Comparison of ENCODE assay signal across 30 mouse cellular contexts in genomic region chr10:68044864-68045263, GRCm38 (mm10).
DNase-seq lines count a peak whose midpoint lies in the region; ATAC-seq and TF ChIP-seq lines count a peak whose summit lies in the region.
"Had no signal": no experiment of that assay in that cellular context is flagged by ENCODE, and none has a peak within 500 bp of the region (broad histone marks: within the 10 kb centered on the region; RNA-seq: fewer than 3 reads in every experiment).

No protein-coding gene starts in this region.

- TF ChIP-seq CTCF in ES-Bruce4 (IDR thresholded peaks at IDR 0.05; ENCODE audit: low read depth, low read length): no peak
- no peak for TF ChIP-seq CTCF in hindbrain, postnatal 0 days (IDR thresholded peaks at IDR 0.05; ENCODE audit: low read depth)

- no peak for TF ChIP-seq EP300 in ES-Bruce4 (IDR thresholded peaks at IDR 0.05; ENCODE audit: insufficient read depth, low read depth, low read length)

- H3K27me3 ChIP-seq in hindbrain, embryonic 14.5 days (ENCODE audit: control insufficient read depth, insufficient read depth, low read length): no peaks in the 10 kb centered on the region
- no peaks in the 10 kb centered on the region for H3K27me3 ChIP-seq in hindbrain, embryonic 10.5 days (ENCODE audit: insufficient read depth, poor library complexity, severe bottlenecking)
- H3K27me3 ChIP-seq in ES-Bruce4 (ENCODE audit: control insufficient read depth, insufficient read depth, low read length, poor library complexity, severe bottlenecking): no peaks in the 10 kb centered on the region
- no peaks in the 10 kb centered on the region for H3K27me3 ChIP-seq in hindbrain, postnatal 0 days (ENCODE audit: insufficient read depth, low read length)
- H3K27me3 ChIP-seq: forebrain, embryonic 13.5 days; heart, embryonic 12.5 days; intestine, embryonic 15.5 days; limb, embryonic 13.5 days; lung, embryonic 15.5 days; stomach, embryonic 15.5 days had no signal

- ATAC-seq in hindbrain, embryonic 14.5 days (ENCODE audit: low FRiP score): peak; percentile 55; the same call in 1 of the 2 replicates
- ATAC-seq in hindbrain, postnatal 0 days: peak; percentile 47; the same call in 1 of the 2 replicates
- ATAC-seq: forebrain, embryonic 13.5 days; intestine, embryonic 15.5 days; midbrain, embryonic 16.5 days had no signal

- H3K4me3 ChIP-seq in hindbrain, embryonic 14.5 days (replicated peaks; ENCODE audit: low read length): no peak overlapping the region
- H3K4me3 ChIP-seq in hindbrain, embryonic 10.5 days: no peak overlapping the region
- no peak overlapping the region for H3K4me3 ChIP-seq in ES-Bruce4 (ENCODE audit: low read depth, low read length)
- no peak overlapping the region for H3K4me3 ChIP-seq in hindbrain, postnatal 0 days (ENCODE audit: low read length)
- H3K4me3 ChIP-seq: erythroblast, embryonic 14.5 days; forebrain, embryonic 13.5 days; heart, embryonic 12.5 days; intestine, embryonic 15.5 days; limb, embryonic 13.5 days; lung, embryonic 15.5 days; midbrain, embryonic 10.5 days; myocyte; stomach, embryonic 15.5 days had no signal

- no peak overlapping the region for H3K9ac ChIP-seq in hindbrain, embryonic 14.5 days
- H3K9ac ChIP-seq in ES-Bruce4 (ENCODE audit: low read depth, poor library complexity, severe bottlenecking): no peak overlapping the region
- no peak overlapping the region for H3K9ac ChIP-seq in hindbrain, postnatal 0 days (replicated peaks; ENCODE audit: low read length)
- H3K9ac ChIP-seq: forebrain, embryonic 13.5 days; heart, embryonic 12.5 days; intestine, embryonic 15.5 days; limb, embryonic 13.5 days; lung, embryonic 15.5 days; stomach, embryonic 15.5 days had no signal

- peak; percentile 47 for DNase-seq in hindbrain, embryonic 14.5 days (ENCODE audit: low spot score)
- DNase-seq in hindbrain, embryonic 10.5 days (ENCODE audit: low spot score): no peak
- peak; percentile 79 for DNase-seq in ES-CJ7 (ENCODE audit: low read depth, low spot score)
- DNase-seq in hindbrain, postnatal 0 days (ENCODE audit: low spot score): peak; percentile 55
- DNase-seq in thymus, postnatal 25 days: no peak
- DNase-seq in heart, postnatal 10 days: no peak
- DNase-seq: adrenal gland, postnatal 14 days; B cell, adult 2 months; cerebellum, adult 18-20 months; cerebellum, postnatal 10 days; gastrocnemius, postnatal 25 days; heart, adult 18-20 months; kidney, adult 2 months; layer of hippocampus, adult 9-11 months; right cerebral cortex, postnatal 25 days; thymus, postnatal 14 days had no signal

- no peaks in the 10 kb centered on the region for H3K36me3 ChIP-seq in hindbrain, embryonic 14.5 days (replicated peaks; ENCODE audit: control insufficient read depth, insufficient read depth)
- H3K36me3 ChIP-seq in hindbrain, embryonic 10.5 days: peaks cover 43% of the 10 kb centered on the region
- H3K36me3 ChIP-seq in ES-Bruce4 (ENCODE audit: control insufficient read depth, insufficient read depth, low read length, poor library complexity, severe bottlenecking): no peaks in the 10 kb centered on the region
- no peaks in the 10 kb centered on the region for H3K36me3 ChIP-seq in hindbrain, postnatal 0 days (ENCODE audit: insufficient read depth, low read length)
- H3K36me3 ChIP-seq: G1E; intestine, embryonic 15.5 days; stomach, embryonic 15.5 days had no signal

- peaks cover under 1% of the 10 kb centered on the region; the same call in 1 of the 2 replicates for H3K4me1 ChIP-seq in hindbrain, embryonic 14.5 days (replicated peaks; ENCODE audit: control insufficient read depth, insufficient read depth, low read length)
- H3K4me1 ChIP-seq in hindbrain, embryonic 10.5 days (replicated peaks): peaks cover 16% of the 10 kb centered on the region
- peaks cover 1% of the 10 kb centered on the region for H3K4me1 ChIP-seq in ES-Bruce4 (ENCODE audit: control insufficient read depth, insufficient read depth, low read length)
- no peaks in the 10 kb centered on the region for H3K4me1 ChIP-seq in hindbrain, postnatal 0 days (ENCODE audit: insufficient read depth, low read length)
- H3K4me1 ChIP-seq: heart, embryonic 12.5 days; intestine, embryonic 15.5 days; limb, embryonic 13.5 days; lung, embryonic 15.5 days; stomach, embryonic 15.5 days had no signal

- H3K27ac ChIP-seq in hindbrain, embryonic 14.5 days: 0 out of 2 replicates have a peak overlapping the region, but pooled peaks have one; percentile 20
- H3K27ac ChIP-seq in hindbrain, embryonic 10.5 days: no peak overlapping the region
- H3K27ac ChIP-seq in ES-Bruce4 (ENCODE audit: insufficient read depth, low read length): peak overlapping the region; percentile 73; the same call in 1 of the 2 replicates
- H3K27ac ChIP-seq in hindbrain, postnatal 0 days: no peak overlapping the region
- H3K27ac ChIP-seq: forebrain, embryonic 13.5 days; intestine, embryonic 15.5 days; kidney, postnatal 0 days; limb, embryonic 13.5 days; lung, embryonic 15.5 days; midbrain, embryonic 10.5 days; stomach, embryonic 15.5 days had no signal

- intact Hi-C loops in heart, postnatal 10 days (cut with DNase I): no loop called here

- 49% methylated on average over 8 of the region's 8 CpGs for WGBS in hindbrain, embryonic 14.5 days
- 80% methylated on average over 8 of the region's 8 CpGs for WGBS in hindbrain, embryonic 10.5 days
- WGBS in hindbrain, postnatal 0 days: 40% methylated on average over 8 of the region's 8 CpGs

- TF ChIP-seq POLR2A in ES-Bruce4 (IDR thresholded peaks at IDR 0.05; ENCODE audit: insufficient read depth, low read length): no peak

- no peak overlapping the region for H3K4me2 ChIP-seq in hindbrain, embryonic 14.5 days (replicated peaks)
- H3K4me2 ChIP-seq in hindbrain, postnatal 0 days (ENCODE audit: low read depth, low read length): no peak overlapping the region
- H3K4me2 ChIP-seq: forebrain, embryonic 13.5 days; heart, embryonic 12.5 days; intestine, embryonic 15.5 days; limb, embryonic 13.5 days; liver, embryonic 11.5 days; lung, embryonic 15.5 days; stomach, embryonic 15.5 days had no signal

- no peaks in the 10 kb centered on the region for H3K9me3 ChIP-seq in hindbrain, embryonic 14.5 days (ENCODE audit: control insufficient read depth, low read length)
- no peaks in the 10 kb centered on the region for H3K9me3 ChIP-seq in hindbrain, embryonic 10.5 days
- no peaks in the 10 kb centered on the region for H3K9me3 ChIP-seq in ES-Bruce4 (replicated peaks; ENCODE audit: control insufficient read depth, insufficient read depth, low read length, poor library complexity, severe bottlenecking)
- H3K9me3 ChIP-seq in hindbrain, postnatal 0 days (ENCODE audit: low read length): no peaks in the 10 kb centered on the region
- H3K9me3 ChIP-seq: forebrain, embryonic 13.5 days; heart, embryonic 12.5 days; intestine, embryonic 15.5 days; limb, embryonic 13.5 days; lung, embryonic 15.5 days; midbrain, embryonic 10.5 days; stomach, embryonic 15.5 days had no signal

Comparison
In these comparisons a context has a peak if more than half of its experiments do, and no peak if none do; other contexts are left out.
1. DNase-seq: peak in hindbrain, embryonic 14.5 days (single experiment), ES-CJ7 (single experiment) and hindbrain, postnatal 0 days (single experiment); none in hindbrain, embryonic 10.5 days (single experiment), thymus, postnatal 25 days (single experiment) and heart, postnatal 10 days (0 of 2).
2. H3K27ac ChIP-seq: peak in hindbrain, embryonic 14.5 days (single experiment) and ES-Bruce4 (single experiment); none in hindbrain, embryonic 10.5 days (single experiment) and hindbrain, postnatal 0 days (single experiment).